Mouse (Mus musculus) brain, adult 2 months (tissue): ENCODE data around the gene Rpl28.

ENCODE experiments used
- DNase-seq: peaks from one replicate; pipeline ENCODE4 v3.0.0; 2011; ENCODE audit warnings: low read depth, low spot score

Gene Rpl28

GRCm38 (mm10) chr7:4835631-4836327, 43.1 kb downstream of the Rpl28 start:
- no peak for DNase-seq

- DNase-seq: peak; percentile 87
These were observed 43.7 kb downstream of the Rpl28 start for GRCm38 (mm10) chr7:4836351-4836792.

- no peak for DNase-seq
These were observed 45.0 kb downstream of the Rpl28 start for GRCm38 (mm10) chr7:4837639-4838038.

GRCm38 (mm10) chr7:4842077-4842476, 49.4 kb downstream of the Rpl28 start:
- peak; percentile 77 for DNase-seq

- DNase-seq: peak; percentile 81
These were observed 50.0 kb downstream of the Rpl28 start for GRCm38 (mm10) chr7:4842634-4843131.

- DNase-seq: peak; percentile 88
These were observed 51.0 kb downstream of the Rpl28 start for GRCm38 (mm10) chr7:4843604-4844244.

GRCm38 (mm10) chr7:4844245-4844916, 51.7 kb downstream of the Rpl28 start, which contains the start of gene Shisa7:
Gene Shisa7 (minus strand): TSS chr7:4844696.
- DNase-seq: no peak
